In genomic region chr2:125604646-125605045, GRCm38 (mm10) we compare ENCODE assay signal across 9 mouse cellular contexts. TPM values are rescaled to one million over a fixed set of nuclear protein-coding genes. Genes with fewer than 3 reads are reported as not detected.
DNase-seq lines count a peak whose midpoint lies in the region; ATAC-seq and TF ChIP-seq lines count a peak whose summit lies in the region.
"Had no signal": no experiment of that assay in that cellular context is flagged by ENCODE, and none has a peak within 500 bp of the region (broad histone marks: within the 10 kb centered on the region; RNA-seq: fewer than 3 reads in every experiment).

No protein-coding gene starts in this region.

- no peak overlapping the region for H3K27ac ChIP-seq in layer of hippocampus, adult 2 months
- H3K27ac ChIP-seq in embryonic facial prominence, embryonic 10.5 days (replicated peaks) = no peak overlapping the region
- no peak overlapping the region for H3K27ac ChIP-seq in hindbrain, embryonic 15.5 days (replicated peaks)

- no peaks in the 10 kb centered on the region for H3K4me1 ChIP-seq in embryonic facial prominence, embryonic 10.5 days
- H3K4me1 ChIP-seq in hindbrain, embryonic 15.5 days (replicated peaks) = no peaks in the 10 kb centered on the region
- H3K4me1 ChIP-seq: megakaryocyte, embryonic 14.5 days had no signal

- no peak overlapping the region for H3K4me2 ChIP-seq in hindbrain, embryonic 15.5 days

- ATAC-seq in hindbrain, embryonic 15.5 days (ENCODE audit: low FRiP score, low read depth) = peak; percentile 63; the same call in 1 of the 2 replicates

- H3K9me3 ChIP-seq in embryonic facial prominence, embryonic 10.5 days = no peaks in the 10 kb centered on the region
- no peaks in the 10 kb centered on the region for H3K9me3 ChIP-seq in hindbrain, embryonic 15.5 days
- H3K9me3 ChIP-seq: megakaryocyte, embryonic 14.5 days had no signal

- peak; percentile 26 to 56 for DNase-seq in layer of hippocampus, adult 2 months (ENCODE audit: low spot score in 2 of 2)
- DNase-seq in layer of hippocampus, adult 9-11 months = no peak
- DNase-seq in NIH3T3 (ENCODE audit: low read depth) = peak; percentile 92
- DNase-seq in embryonic facial prominence, embryonic 10.5 days (ENCODE audit: low spot score) = peak; percentile 50
- DNase-seq in lung, postnatal 14 days = peak; percentile 85
- DNase-seq in splenic B cell, adult 2 months (ENCODE audit: low read depth, low spot score) = peak; percentile 19
- no peak for DNase-seq in cerebellum, adult 8-10 months

- peaks cover 97% of the 10 kb centered on the region for H3K36me3 ChIP-seq in embryonic facial prominence, embryonic 10.5 days (replicated peaks)
- peaks cover 1% of the 10 kb centered on the region for H3K36me3 ChIP-seq in hindbrain, embryonic 15.5 days
- H3K36me3 ChIP-seq in splenic B cell, adult 2 months (ENCODE audit: control insufficient read depth, insufficient read depth, low read length, poor library complexity, severe bottlenecking) = peaks cover 5% of the 10 kb centered on the region

- peak; percentile 80 for TF ChIP-seq CTCF in layer of hippocampus, adult 2 months (conservative IDR thresholded peaks at IDR 0.05)

- no peak overlapping the region for H3K4me3 ChIP-seq in layer of hippocampus, adult 2 months
- H3K4me3 ChIP-seq in embryonic facial prominence, embryonic 10.5 days = no peak overlapping the region
- no peak overlapping the region for H3K4me3 ChIP-seq in hindbrain, embryonic 15.5 days
- H3K4me3 ChIP-seq: megakaryocyte, embryonic 14.5 days had no signal

- WGBS in embryonic facial prominence, embryonic 10.5 days = 79% methylated on average over 7 of the region's 7 CpGs
- WGBS in hindbrain, embryonic 15.5 days = 81% methylated on average over 7 of the region's 7 CpGs

- H3K27me3 ChIP-seq in embryonic facial prominence, embryonic 10.5 days (replicated peaks; ENCODE audit: low read depth, poor library complexity, severe bottlenecking) = no peaks in the 10 kb centered on the region
- H3K27me3 ChIP-seq in hindbrain, embryonic 15.5 days = no peaks in the 10 kb centered on the region
- no peaks in the 10 kb centered on the region for H3K27me3 ChIP-seq in splenic B cell, adult 2 months (ENCODE audit: control insufficient read depth, insufficient read depth, low read length, poor library complexity, severe bottlenecking)
- H3K27me3 ChIP-seq: megakaryocyte, embryonic 14.5 days had no signal

- H3K9ac ChIP-seq in hindbrain, embryonic 15.5 days = no peak overlapping the region

RNA-seq across cellular contexts. Expression of gene Cep152, which starts 20.3 kb away (rescaled TPM):
- total RNA-seq in layer of hippocampus, adult 2 months (2021) = 1 to 10 TPM; 3.2 to 4.1 TPM
- polyA plus RNA-seq in embryonic facial prominence, embryonic 10.5 days (2016; fragmentation: Nextera tagmentation; extraction: Ambion mirVana) = 11.5 and 12.4 TPM in 2 replicates
- 3.1 TPM in 2 replicates for polyA plus RNA-seq in hindbrain, embryonic 15.5 days (2015; fragmentation: Nextera tagmentation; extraction: Ambion mirVana)

Comparison
In these comparisons a context has a peak if more than half of its experiments do, and no peak if none do; other contexts are left out.
1. DNase-seq: peak in layer of hippocampus, adult 2 months (2 of 2), NIH3T3 (single experiment), embryonic facial prominence, embryonic 10.5 days (single experiment), lung, postnatal 14 days (single experiment) and splenic B cell, adult 2 months (single experiment); none in layer of hippocampus, adult 9-11 months (single experiment) and cerebellum, adult 8-10 months (single experiment).